Mouse (Mus musculus) kidney, postnatal 0 days (tissue): ENCODE measurements at regions not wholly inside any gene's neighbourhood (a gene's known extent, or its start where the extent isn't known, plus 50 kb on each side); places are given as distances from the start of the nearest gene placed in this dataset.
A peak's percentile ranks its signal among the peaks of the same experiment; 100 is the strongest.

Source experiments
- ATAC-seq: fragments of 200-750 bp; cut with Nextera tagmentation; replicated peaks from 2 replicates; pipeline ENCODE4 v1.8.0; 2017; ENCODE audit warnings: low read depth, moderate number of reproducible peaks, moderate TSS enrichment, moderate library complexity; ENCODE audit not compliant: low FRiP score
- DNase-seq: peaks from one replicate; pipeline ENCODE4 v3.0.0-alpha.2; 2016; ENCODE audit warnings: low spot score
- H3K27ac ChIP-seq: fragments of 300-500 bp; sonication (generic); 2 replicates; pipeline ENCODE4 v1.5.1; 2014; ENCODE audit warnings: mild to moderate bottlenecking
- H3K27me3 ChIP-seq: fragments of 300-500 bp; sonication (generic); 2 replicates; pipeline ENCODE4 v1.6.1; 2014; ENCODE audit warnings: low read length, mixed read lengths; ENCODE audit not compliant: insufficient read depth
- H3K36me3 ChIP-seq: fragments of 300-500 bp; sonication (generic); 2 replicates; pipeline ENCODE4 v1.6.1; 2014; ENCODE audit warnings: low read length, mixed read lengths; ENCODE audit not compliant: insufficient read depth
- H3K4me1 ChIP-seq: fragments of 300-500 bp; sonication (generic); replicated peaks from 2 replicates; pipeline ENCODE4 v1.6.1; 2014; ENCODE audit warnings: antibody characterized with exemption, low read length, mixed read lengths; ENCODE audit not compliant: insufficient read depth
- H3K4me2 ChIP-seq: fragments of 300-500 bp; sonication (generic); 2 replicates; pipeline ENCODE4 v1.6.1; 2014; ENCODE audit warnings: mild to moderate bottlenecking, low read length, moderate library complexity, mixed read lengths
- H3K4me3 ChIP-seq: fragments of 300-500 bp; sonication (generic); replicated peaks from 2 replicates; pipeline ENCODE4 v1.5.1; 2014; ENCODE audit warnings: low read depth, low read length
- H3K9ac ChIP-seq: fragments of 300-500 bp; sonication (generic); 2 replicates; pipeline ENCODE4 v1.6.1; 2014; ENCODE audit warnings: low read depth, low read length
- H3K9me3 ChIP-seq: fragments of 300-500 bp; sonication (generic); replicated peaks from 2 replicates; pipeline ENCODE4 v1.6.1; 2016; ENCODE audit warnings: low read length, inconsistent platforms, mixed read lengths
- CTCF ChIP-seq: IDR thresholded peaks from 2 replicates; pipeline ENCODE4 v1.5.1; 2016; ENCODE audit warnings: antibody characterized with exemption, low read depth, mild to moderate bottlenecking, moderate library complexity
- WGBS: fragments of 180-500 bp; shearing (Covaris S2); extraction: QIAGEN DNeasy Blood & Tissue Kit; methylation state at CpG from one replicate; pipeline ENCODE4 v1.1.7; 2014; 5-methylcytosine and 5-hydroxymethylcytosine counted together

- no peak overlapping the region for H3K4me2 ChIP-seq
- H3K27ac ChIP-seq, result no peak overlapping the region
- H3K9ac ChIP-seq, result no peak overlapping the region
- 89% methylated on average over 1 of the region's 1 CpGs for WGBS
- no peaks in the 10 kb centered on the region for H3K9me3 ChIP-seq
- no peak for TF ChIP-seq CTCF
- DNase-seq (no peak), ATAC-seq (no peak)
- H3K36me3 ChIP-seq, result no peaks in the 10 kb centered on the region
- H3K4me3 ChIP-seq, result no peak overlapping the region
- H3K4me1 ChIP-seq, result no peaks in the 10 kb centered on the region
- H3K27me3 ChIP-seq, result no peaks in the 10 kb centered on the region
Observed at GRCm38 (mm10) chr1:98720595-98720994, 299.7 kb downstream of the Slco6d1 start.

- Histone ChIP-seq H3K4me1 (no peaks in the 10 kb centered on the region), H3K27me3 (no peaks in the 10 kb centered on the region), H3K9ac (no peak overlapping the region), H3K9me3 (no peaks in the 10 kb centered on the region), H3K36me3 (no peaks in the 10 kb centered on the region), H3K27ac (no peak overlapping the region), H3K4me3 (no peak overlapping the region), H3K4me2 (no peak overlapping the region)
- no peak for TF ChIP-seq CTCF
- no peak for DNase-seq
- ATAC-seq, result no peak
- WGBS, result 88% methylated on average over 3 of the region's 3 CpGs
Observed at GRCm38 (mm10) chr1:98727354-98728015, 306.6 kb downstream of the Slco6d1 start.

- 11% methylated on average over 2 of the region's 2 CpGs for WGBS
- ATAC-seq, result no peak
- peak; percentile 17 for DNase-seq
Observed at GRCm38 (mm10) chr1:98748886-98749285, 328.0 kb downstream of the Slco6d1 start.

GRCm38 (mm10) chr1:98788528-98788927 lies 367.6 kb downstream of the Slco6d1 start:
- Histone ChIP-seq H3K27me3 (no peaks in the 10 kb centered on the region), H3K9me3 (no peaks in the 10 kb centered on the region), H3K4me1 (no peaks in the 10 kb centered on the region), H3K27ac (no peak overlapping the region), H3K36me3 (no peaks in the 10 kb centered on the region), H3K9ac (no peak overlapping the region), H3K4me3 (no peak overlapping the region), H3K4me2 (no peak overlapping the region)
- 87% methylated on average over 2 of the region's 2 CpGs for WGBS
- DNase-seq (no peak), ATAC-seq (no peak)
- TF ChIP-seq CTCF, result no peak

More at GRCm38 (mm10) chr1:98748886-98749285, 328.0 kb downstream of the Slco6d1 start:
- no peak overlapping the region for H3K4me2 ChIP-seq
- H3K9me3 ChIP-seq, result no peaks in the 10 kb centered on the region
- no peaks in the 10 kb centered on the region for H3K27me3 ChIP-seq
- no peaks in the 10 kb centered on the region for H3K4me1 ChIP-seq
- H3K36me3 ChIP-seq, result no peaks in the 10 kb centered on the region
- H3K9ac ChIP-seq, result no peak overlapping the region
- TF ChIP-seq CTCF, result peak; percentile 55
- no peak overlapping the region for H3K4me3 ChIP-seq
- H3K27ac ChIP-seq, result no peak overlapping the region

GRCm38 (mm10) chr1:98793320-98793719 lies 372.4 kb downstream of the Slco6d1 start:
- H3K27ac ChIP-seq, result no peak overlapping the region
- H3K9me3 ChIP-seq, result no peaks in the 10 kb centered on the region
- H3K4me3 ChIP-seq, result no peak overlapping the region
- ATAC-seq, result no peak
- H3K36me3 ChIP-seq, result no peaks in the 10 kb centered on the region
- no peak for DNase-seq
- WGBS, result 94% methylated on average over 3 of the region's 3 CpGs
- H3K9ac ChIP-seq, result no peak overlapping the region
- no peak overlapping the region for H3K4me2 ChIP-seq
- H3K27me3 ChIP-seq, result no peaks in the 10 kb centered on the region
- no peak for TF ChIP-seq CTCF
- no peaks in the 10 kb centered on the region for H3K4me1 ChIP-seq

GRCm38 (mm10) chr1:98812543-98812942 lies 391.6 kb downstream of the Slco6d1 start:
- Histone ChIP-seq H3K27me3 (no peaks in the 10 kb centered on the region), H3K4me1 (no peaks in the 10 kb centered on the region), H3K9ac (no peak overlapping the region), H3K4me2 (no peak overlapping the region), H3K4me3 (no peak overlapping the region), H3K36me3 (no peaks in the 10 kb centered on the region), H3K27ac (no peak overlapping the region), H3K9me3 (no peaks in the 10 kb centered on the region)
- no peak for DNase-seq
- ATAC-seq, result no peak
- no peak for TF ChIP-seq CTCF

GRCm38 (mm10) chr1:98813990-98814389 lies 393.1 kb downstream of the Slco6d1 start:
- no peak overlapping the region for H3K27ac ChIP-seq
- TF ChIP-seq CTCF, result no peak
- no peak overlapping the region for H3K4me2 ChIP-seq
- ATAC-seq, result no peak
- no peak for DNase-seq
- H3K9me3 ChIP-seq, result no peaks in the 10 kb centered on the region
- no peaks in the 10 kb centered on the region for H3K36me3 ChIP-seq
- no peak overlapping the region for H3K4me3 ChIP-seq
- H3K9ac ChIP-seq, result no peak overlapping the region
- WGBS, result 84% methylated on average over 2 of the region's 2 CpGs
- no peaks in the 10 kb centered on the region for H3K27me3 ChIP-seq
- H3K4me1 ChIP-seq, result no peaks in the 10 kb centered on the region
